Mouse (Mus musculus) thymus, adult 2 months (tissue): ENCODE measurements around the gene Sema3b.

Source experiments
- CTCF ChIP-seq: fragments of 200-500 bp; IDR thresholded peaks from 2 replicates; pipeline ENCODE4 v1.5.1; 2012; ENCODE audit warnings: mild to moderate bottlenecking, control low read depth, low read length, moderate library complexity, borderline replicate concordance; ENCODE audit not compliant: control insufficient read depth, poor library complexity, insufficient read depth; ENCODE audit errors: extremely low read depth
- POLR2A ChIP-seq: fragments of 200-500 bp; IDR thresholded peaks from 2 replicates; pipeline ENCODE4 v1.6.1; 2012; ENCODE audit warnings: mild to moderate bottlenecking, low read length, control low read depth, moderate library complexity; ENCODE audit not compliant: control insufficient read depth, poor library complexity, insufficient read depth; ENCODE audit errors: extremely low read depth

- TF ChIP-seq CTCF: no peak
- no peak for TF ChIP-seq POLR2A
Observed at GRCm38 (mm10) chr9:107593101-107593976, 15.7 kb downstream of the Sema3b start.
